ENCODE assay signal across 9 mouse cellular contexts in the genomic region with DNA sequence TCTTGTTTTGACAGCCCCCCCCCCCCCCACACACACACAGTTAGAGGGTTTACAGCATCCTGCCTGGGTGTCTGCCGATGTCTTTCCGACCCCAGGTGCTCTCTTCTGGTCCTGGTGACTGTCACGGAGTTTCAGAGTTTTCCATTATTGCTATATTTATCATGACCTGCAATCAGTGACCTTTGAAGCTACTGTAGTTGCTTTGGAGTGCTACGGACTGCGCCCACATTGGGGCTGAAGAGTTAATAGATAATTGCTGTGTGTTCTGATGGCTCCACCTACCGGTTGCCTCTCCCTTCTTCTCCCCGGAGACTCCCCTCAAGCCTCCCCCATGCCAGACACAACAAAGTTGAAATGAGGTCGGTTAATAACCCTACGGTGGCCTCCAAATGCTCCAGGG. TPM values are rescaled to one million over a fixed set of nuclear protein-coding genes. Genes with fewer than 3 reads are reported as not detected.
DNase-seq lines count a peak whose midpoint lies in the region; ATAC-seq and TF ChIP-seq lines count a peak whose summit lies in the region.
"Had no signal": no experiment of that assay in that cellular context is flagged by ENCODE, and none has a peak within 500 bp of the region (broad histone marks: within the 10 kb centered on the region; RNA-seq: fewer than 3 reads in every experiment).

No protein-coding gene starts in this region.

- H3K36me3 ChIP-seq in spleen, adult 2 months (ENCODE audit: control insufficient read depth, insufficient read depth, low read length), result no peaks in the 10 kb centered on the region
- no peaks in the 10 kb centered on the region for H3K36me3 ChIP-seq in heart, embryonic 12.5 days

- DNase-seq in spleen, adult 2 months (ENCODE audit: low read depth in 1 of 2, low spot score in 2 of 2), result peak in 1 of 2 experiments; percentile 16
- DNase-seq in spleen, adult 18-20 months, result no peak
- DNase-seq in cerebellum, postnatal 10 days, result peak; percentile 75
- DNase-seq in kidney, postnatal 10 days, result peak; percentile 78
- peak; percentile 63 for DNase-seq in thymus, postnatal 0 days (ENCODE audit: low spot score)
- DNase-seq in frontal cortex, postnatal 25 days (ENCODE audit: low spot score in 2 of 2), result no peak

- H3K27ac ChIP-seq in spleen, adult 2 months (ENCODE audit: insufficient read depth, low read length), result no peak overlapping the region
- no peak overlapping the region for H3K27ac ChIP-seq in heart, embryonic 12.5 days (ENCODE audit: poor library complexity, severe bottlenecking)

- no peaks in the 10 kb centered on the region for H3K4me1 ChIP-seq in spleen, adult 2 months (ENCODE audit: control insufficient read depth, insufficient read depth, insufficient read length)
- peaks cover 19% of the 10 kb centered on the region for H3K4me1 ChIP-seq in heart, embryonic 12.5 days (replicated peaks)

- no peak overlapping the region for H3K9ac ChIP-seq in heart, embryonic 12.5 days

- no peak for ATAC-seq in heart, embryonic 12.5 days (ENCODE audit: insufficient number of reproducible peaks, low FRiP score)
- peak; percentile 66 for ATAC-seq in megakaryocyte progenitor cell, adult 5-6 weeks (replicated peaks; ENCODE audit: poor library complexity)

- TF ChIP-seq POLR2A in spleen, adult 2 months (IDR thresholded peaks at IDR 0.05; ENCODE audit: low read depth, low read length), result no peak

- WGBS in spleen, adult 2 months, result 10% methylated on average over 9 of the region's 9 CpGs
- 6% methylated on average over 9 of the region's 9 CpGs for WGBS in heart, embryonic 12.5 days

- H3K27me3 ChIP-seq in spleen, adult 2 months (ENCODE audit: control insufficient read depth, insufficient read depth, low read length), result no peaks in the 10 kb centered on the region
- H3K27me3 ChIP-seq in heart, embryonic 12.5 days (replicated peaks), result peaks cover 23% of the 10 kb centered on the region

- H3K4me2 ChIP-seq in heart, embryonic 12.5 days, result peak overlapping the region; percentile 38

- peak; percentile 35; the same call in 1 of the 2 replicates for TF ChIP-seq CTCF in spleen, adult 2 months (IDR thresholded peaks at IDR 0.05; ENCODE audit: extremely low read depth, insufficient read depth, insufficient read length, insufficient replicate concordance)

- peaks cover 5% of the 10 kb centered on the region for H3K9me3 ChIP-seq in heart, embryonic 12.5 days (replicated peaks)

- H3K4me3 ChIP-seq in spleen, adult 2 months (ENCODE audit: extremely low read depth, insufficient read depth, insufficient read length), result no peak overlapping the region
- H3K4me3 ChIP-seq in heart, embryonic 12.5 days, result no peak overlapping the region

RNA-seq across cellular contexts. Expression of a gene that starts 12.5 kb away (rescaled TPM):
- not detected in 2 replicates for polyA plus RNA-seq in spleen, adult 2 months (2012; rRNA removed)
- polyA plus RNA-seq in heart, embryonic 12.5 days (2016; fragmentation: Nextera tagmentation; extraction: Ambion mirVana), result not detected in 2 replicates
- total RNA-seq in megakaryocyte progenitor cell, adult 5-6 weeks (2015), result not detected in 2 replicates
- total RNA-seq in megakaryocyte progenitor cell, adult 5-6 weeks (2017), result not detected in 2 replicates
- 0.08 and 0.13 TPM in 2 replicates for polyA plus RNA-seq in thymus, postnatal 0 days (2015; fragmentation: Nextera tagmentation; extraction: Ambion mirVana)
- polyA plus RNA-seq: neural tube, embryonic 14.5 days had no signal

RNA-seq across cellular contexts. Expression of a gene that starts 24.8 kb away (rescaled TPM):
- not detected in 2 replicates for polyA plus RNA-seq in spleen, adult 2 months (2012; rRNA removed)
- polyA plus RNA-seq in heart, embryonic 12.5 days (2016; fragmentation: Nextera tagmentation; extraction: Ambion mirVana), result not detected in 2 replicates
- not detected in 2 replicates for total RNA-seq in megakaryocyte progenitor cell, adult 5-6 weeks (2015)
- total RNA-seq in megakaryocyte progenitor cell, adult 5-6 weeks (2017), result not detected in 2 replicates
- 0.12 TPM in 1 of 2 replicates, not detected in the other for polyA plus RNA-seq in thymus, postnatal 0 days (2015; fragmentation: Nextera tagmentation; extraction: Ambion mirVana)
- polyA plus RNA-seq: neural tube, embryonic 14.5 days had no signal

RNA-seq across cellular contexts. Expression of a gene that starts 39.4 kb away (rescaled TPM):
- polyA plus RNA-seq in spleen, adult 2 months (2012; rRNA removed), result 25.7 and 34.0 TPM in 2 replicates
- 16.4 and 17.8 TPM in 2 replicates for polyA plus RNA-seq in heart, embryonic 12.5 days (2016; fragmentation: Nextera tagmentation; extraction: Ambion mirVana)
- total RNA-seq in megakaryocyte progenitor cell, adult 5-6 weeks (2015), result 1.8 and 2.2 TPM in 2 replicates
- total RNA-seq in megakaryocyte progenitor cell, adult 5-6 weeks (2017), result 4.9 and 5.2 TPM in 2 replicates
- polyA plus RNA-seq in thymus, postnatal 0 days (2015; fragmentation: Nextera tagmentation; extraction: Ambion mirVana), result 13.0 and 15.4 TPM in 2 replicates

Comparison
In these comparisons a context has a peak if more than half of its experiments do, and no peak if none do; other contexts are left out.
1. DNase-seq: peak in cerebellum, postnatal 10 days (2 of 2), kidney, postnatal 10 days (single experiment) and thymus, postnatal 0 days (single experiment); none in spleen, adult 18-20 months (0 of 2) and frontal cortex, postnatal 25 days (0 of 2).